Mouse (Mus musculus): ENCODE measurements around the gene Phf21b. TPM values are rescaled to one million over a fixed set of nuclear protein-coding genes. Genes with fewer than 3 reads are reported as not detected.
A peak's percentile ranks its signal among the peaks of the same experiment; 100 is the strongest.
"Not testable (repeated sequence)": the region's sequence is repeated elsewhere in the genome, so short reads cannot be mapped to it uniquely, and the experiment has no call there.

The Phf21b gene
- total RNA-seq, 2 experiments from 2014 or later: 18.8 to 31.9 TPM

DNA sequence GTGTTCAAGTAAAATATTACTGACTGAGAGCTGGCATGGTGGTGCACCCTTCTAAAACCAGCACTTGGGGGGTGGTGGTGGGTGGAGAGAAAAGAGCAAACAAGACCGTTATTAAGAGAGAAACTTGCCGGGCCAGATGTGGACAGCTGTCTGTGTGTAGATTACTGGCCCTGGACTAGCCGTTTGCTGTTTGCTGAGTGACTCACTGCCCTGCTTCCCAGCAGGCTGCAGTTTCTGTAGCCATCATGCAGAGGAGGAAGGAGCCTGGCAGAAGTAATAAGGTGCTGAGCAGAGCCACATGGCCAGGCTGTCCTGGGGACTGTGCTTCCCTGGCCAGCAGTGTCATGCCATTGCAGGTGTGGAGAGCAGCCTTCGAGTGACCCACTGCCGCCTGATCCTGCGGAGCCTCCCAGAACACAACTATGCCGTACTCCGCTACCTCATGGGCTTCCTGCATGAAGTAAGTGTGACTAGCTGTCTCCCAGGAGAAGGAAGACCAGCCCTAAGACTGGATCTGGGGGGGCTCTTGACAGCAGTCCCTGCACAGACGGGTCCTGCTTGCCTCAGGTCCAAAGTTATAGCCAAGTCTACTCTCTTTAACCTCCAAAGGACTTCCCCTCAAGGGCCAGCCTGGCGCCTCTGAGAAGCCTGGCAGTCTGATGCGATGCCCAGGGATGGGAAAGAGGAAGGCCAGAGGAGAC, 86.1 kb downstream of the Phf21b start:
- TF ChIP-seq CTCF (IDR thresholded peaks at IDR 0.05): no peak
- Histone ChIP-seq H3K27ac (no peak overlapping the region), H3K4me3 (no peak overlapping the region)
- DNase-seq (ENCODE audit: extremely low spot score in 1 of 2, low spot score in 2 of 2): no peak
- intact Hi-C loops (cut with DNase I): no loop called here

DNA sequence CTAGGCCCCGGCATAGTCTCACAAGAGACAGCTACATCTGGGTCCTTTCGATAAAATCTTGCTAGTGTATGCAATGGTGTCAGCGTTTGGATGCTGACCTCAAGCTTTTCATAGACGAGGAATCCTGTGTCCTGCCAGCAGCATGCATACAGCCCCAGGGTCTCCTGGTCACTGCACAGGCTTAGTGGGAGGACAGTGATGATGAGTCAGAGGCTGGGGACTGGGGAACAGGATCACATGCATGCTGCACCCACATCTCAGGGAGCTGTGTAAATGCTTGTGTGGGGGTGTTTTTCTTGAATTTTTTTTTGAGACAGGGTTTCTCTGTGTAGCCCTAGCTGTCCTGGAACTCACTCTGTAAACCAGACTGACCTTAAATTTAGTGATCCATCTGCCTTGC, 87.3 kb downstream of the Phf21b start:
- DNase-seq (ENCODE audit: extremely low spot score in 1 of 2, low spot score in 2 of 2); H3K27ac ChIP-seq; H3K4me3 ChIP-seq; intact Hi-C loops (cut with DNase I): not testable (repeated sequence)

DNA sequence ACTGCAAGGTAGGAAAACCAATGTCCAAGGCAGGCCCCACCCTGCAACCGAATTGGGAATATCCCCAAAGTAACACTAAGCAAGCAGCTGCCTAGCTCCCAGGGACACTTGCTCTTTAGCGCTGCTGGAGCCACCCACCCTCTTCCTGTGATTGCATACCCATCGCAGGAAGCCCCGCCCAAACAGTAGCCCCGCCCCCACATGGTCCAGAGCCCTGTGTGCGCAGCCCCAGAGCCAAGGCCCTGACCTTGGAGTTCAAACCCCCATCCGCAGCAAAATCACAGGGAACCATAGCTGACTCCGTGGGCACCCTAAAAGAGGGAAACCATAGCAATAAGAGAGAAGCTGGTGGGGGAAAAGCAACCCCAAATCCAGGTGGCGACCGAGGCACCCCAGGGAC, 89.2 kb downstream of the Phf21b start:
- no peak for DNase-seq (ENCODE audit: extremely low spot score in 1 of 2, low spot score in 2 of 2)
- H3K27ac ChIP-seq: no peak overlapping the region
- intact Hi-C loops (cut with DNase I): no loop called here
- no peak for TF ChIP-seq CTCF (IDR thresholded peaks at IDR 0.05)
- no peak overlapping the region for H3K4me3 ChIP-seq

DNA sequence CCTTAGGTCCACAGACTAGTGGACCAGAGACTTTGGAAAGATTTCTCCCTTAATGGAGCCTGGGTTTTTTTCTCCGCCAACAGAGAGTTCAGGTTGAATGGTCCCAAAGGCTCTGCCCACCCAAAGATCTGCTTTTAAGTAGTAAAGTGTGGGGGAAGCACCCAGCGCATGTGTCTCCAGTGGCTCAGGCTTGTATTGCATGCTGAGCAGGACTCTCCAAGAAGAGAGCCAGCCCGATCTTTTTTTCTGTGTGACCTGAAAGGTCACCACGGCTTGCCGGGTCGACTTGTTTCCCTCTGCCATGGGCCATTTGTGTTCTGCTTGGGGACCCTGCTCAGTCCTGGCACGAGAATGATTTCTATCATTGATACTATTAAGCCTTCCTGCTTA, 92.4 kb downstream of the Phf21b start:
- no peak overlapping the region for H3K4me3 ChIP-seq
- no peak overlapping the region for H3K27ac ChIP-seq
- no peak for DNase-seq (ENCODE audit: extremely low spot score in 1 of 2, low spot score in 2 of 2)
- intact Hi-C loops (cut with DNase I): no loop called here
- TF ChIP-seq CTCF (IDR thresholded peaks at IDR 0.05): peak; percentile 40

DNA sequence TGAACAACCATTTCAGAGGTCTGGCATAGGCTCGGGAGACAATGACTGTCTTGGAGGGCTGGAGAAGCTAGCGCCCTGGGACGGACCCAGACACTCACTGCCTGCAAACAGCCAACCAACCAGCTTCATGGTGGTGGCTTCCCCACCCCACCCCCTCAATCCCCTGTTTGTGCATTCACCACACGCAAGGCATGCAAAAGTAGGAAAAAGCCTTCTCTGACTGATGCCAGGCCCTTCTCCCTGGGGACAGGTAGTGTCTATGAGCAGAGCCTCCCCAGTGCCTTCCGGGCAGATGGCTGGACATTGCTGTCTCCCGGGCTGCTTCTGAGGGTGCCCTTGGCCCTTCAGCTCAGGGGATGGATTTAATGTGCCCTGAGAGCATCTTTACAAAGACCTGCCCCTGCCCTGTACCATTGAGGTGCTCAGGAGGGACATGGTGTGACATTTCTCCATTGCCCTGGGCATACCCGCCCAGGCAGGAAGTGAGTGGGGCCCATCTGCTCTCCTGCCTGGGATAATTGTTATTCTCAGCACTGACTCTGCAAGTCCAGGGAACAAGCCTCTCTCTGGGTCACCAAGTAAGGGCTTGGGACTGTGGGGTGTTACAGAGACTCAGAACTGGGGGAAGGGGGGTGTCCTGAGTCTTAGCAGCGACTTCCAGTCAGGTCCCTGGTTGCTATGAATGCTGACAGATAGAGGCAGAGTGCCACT, 93.0 kb downstream of the Phf21b start:
- Histone ChIP-seq H3K27ac (no peak overlapping the region), H3K4me3 (no peak overlapping the region)
- no peak for DNase-seq (ENCODE audit: extremely low spot score in 1 of 2, low spot score in 2 of 2)
- intact Hi-C loops (cut with DNase I): no loop called here
- TF ChIP-seq CTCF (IDR thresholded peaks at IDR 0.05): no peak

DNA sequence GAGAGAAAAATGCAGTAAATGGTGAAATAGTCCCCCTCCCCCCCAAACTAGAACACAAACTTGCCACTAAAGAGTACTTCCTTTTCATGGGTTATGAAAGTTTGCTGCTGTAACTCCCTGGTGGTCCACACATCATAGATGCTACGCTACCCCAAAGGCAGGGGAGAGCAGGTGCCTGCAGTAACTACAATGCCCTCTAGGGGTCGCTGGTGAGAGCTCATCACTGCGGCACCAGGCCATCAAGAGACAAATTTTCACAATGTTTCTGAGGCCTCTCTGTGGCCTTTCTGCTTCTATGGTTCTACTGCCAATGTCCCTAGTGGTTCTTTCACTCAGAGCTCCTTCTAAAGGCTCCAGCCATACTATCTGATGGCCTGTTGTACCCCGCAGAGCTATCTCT, 97.4 kb downstream of the Phf21b start:
- Histone ChIP-seq H3K4me3 (no peak overlapping the region), H3K27ac (no peak overlapping the region)
- TF ChIP-seq CTCF (IDR thresholded peaks at IDR 0.05): peak; percentile 77
- intact Hi-C loops (cut with DNase I): loop anchor here (5.0 kb wide), 4 partner anchors 134 to 314 kb away; partner anchors contain the start of genes Gm29666 and Nup50
- peak in 1 of 2 experiments; percentile 50 for DNase-seq (ENCODE audit: extremely low spot score in 1 of 2, low spot score in 2 of 2)

DNA sequence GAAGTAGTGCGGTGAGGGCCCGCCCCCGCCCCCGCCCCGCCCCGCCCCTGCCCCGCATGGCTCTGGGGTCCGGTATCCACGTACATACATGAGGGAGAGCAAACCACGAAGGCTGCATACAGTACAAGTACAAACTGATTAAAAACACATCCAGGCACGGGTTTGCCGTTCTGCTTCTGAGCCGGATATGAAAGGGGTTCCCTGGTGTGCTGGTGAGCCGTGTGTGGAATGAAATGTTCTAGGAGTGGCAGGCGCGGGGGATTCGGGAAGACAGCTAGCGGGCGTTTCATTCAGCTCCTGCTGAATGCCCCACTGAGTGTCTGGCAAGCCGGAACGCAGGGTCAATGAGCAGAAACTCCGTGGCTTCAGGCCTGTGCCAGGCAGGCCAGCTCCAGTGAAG, 99.4 kb downstream of the Phf21b start:
- Histone ChIP-seq H3K27ac (no peak overlapping the region), H3K4me3 (peak overlapping the region; percentile 19)
- intact Hi-C loops (cut with DNase I): loop anchor here (5.0 kb wide), 4 partner anchors 136 to 316 kb away; partner anchors contain the start of genes Gm29666 and Nup50
- TF ChIP-seq CTCF (IDR thresholded peaks at IDR 0.05): no peak
- DNase-seq (ENCODE audit: extremely low spot score in 1 of 2, low spot score in 2 of 2): peak; percentile 21 to 35

DNA sequence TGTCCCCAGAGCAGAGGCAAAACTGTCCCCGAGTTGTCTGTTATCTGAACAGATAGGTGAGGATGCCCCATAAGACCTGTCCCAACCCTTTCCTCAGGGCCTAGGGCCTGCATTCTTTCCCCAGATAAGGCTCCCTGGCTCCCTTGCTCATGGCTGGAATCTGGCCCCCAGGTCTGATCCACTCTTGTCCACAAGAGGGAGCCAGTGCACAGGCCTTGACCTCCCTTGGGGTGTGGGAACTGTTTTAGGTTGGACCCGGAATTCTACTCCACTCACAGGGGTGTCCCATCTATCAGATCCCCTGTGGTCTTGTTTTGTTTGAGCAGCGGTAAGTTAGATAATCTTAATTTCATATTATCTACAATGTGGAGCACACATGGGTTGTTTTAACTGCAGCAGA, 100.9 kb downstream of the Phf21b start:
- Histone ChIP-seq H3K4me3 (no peak overlapping the region), H3K27ac (no peak overlapping the region)
- peak; percentile 69 to 80 for DNase-seq (ENCODE audit: extremely low spot score in 1 of 2, low spot score in 2 of 2)
- intact Hi-C loops (cut with DNase I): loop anchor here (5.0 kb wide), 4 partner anchors 137 to 317 kb away; partner anchors contain the start of genes Gm29666 and Nup50
- TF ChIP-seq CTCF (IDR thresholded peaks at IDR 0.05): peak; percentile 96

DNA sequence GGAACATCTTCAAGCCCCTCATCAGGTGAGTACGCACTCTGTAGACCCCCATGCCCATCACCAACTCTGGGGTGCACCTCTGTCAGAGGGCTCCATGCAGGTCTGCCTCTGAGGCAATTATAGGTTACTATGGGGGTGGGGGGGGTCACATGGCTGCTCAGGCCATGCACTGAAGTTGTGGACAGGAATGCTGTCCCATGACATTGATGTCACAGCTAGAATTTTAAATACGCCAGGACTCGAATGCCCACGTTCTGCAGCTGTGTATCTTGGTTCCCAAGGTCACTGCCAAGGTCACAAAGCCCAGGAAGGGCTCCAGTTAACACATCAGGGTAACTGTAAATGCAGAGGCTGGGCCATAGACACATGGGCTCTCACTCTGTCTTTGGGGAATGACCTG, 110.0 kb downstream of the Phf21b start:
- no peak overlapping the region for H3K4me3 ChIP-seq
- H3K27ac ChIP-seq: no peak overlapping the region
- DNase-seq (ENCODE audit: extremely low spot score in 1 of 2, low spot score in 2 of 2): no peak
- no peak for TF ChIP-seq CTCF (IDR thresholded peaks at IDR 0.05)
- intact Hi-C loops (cut with DNase I): no loop called here

DNA sequence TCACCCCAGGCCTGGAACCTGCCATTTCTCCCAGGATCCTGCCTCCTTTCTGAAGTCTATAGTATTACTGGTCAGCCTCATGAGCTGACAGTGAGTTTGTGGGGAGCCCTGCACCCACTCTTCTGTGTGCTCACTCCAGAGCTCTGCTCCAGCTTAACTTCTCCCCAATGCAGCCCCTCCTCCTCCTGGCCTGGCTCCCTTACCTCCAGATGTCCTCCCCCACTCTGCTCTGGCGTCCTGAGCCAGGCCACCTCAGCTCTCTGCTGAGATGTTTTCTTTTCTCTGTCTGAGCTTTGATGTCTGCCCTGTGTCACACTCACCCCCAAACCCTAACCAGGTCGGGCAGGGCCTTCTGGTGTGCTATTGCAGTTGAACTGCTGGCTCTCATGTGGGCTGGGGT, 111.5 kb downstream of the Phf21b start:
- H3K27ac ChIP-seq: no peak overlapping the region
- no peak overlapping the region for H3K4me3 ChIP-seq
- intact Hi-C loops (cut with DNase I): no loop called here
- TF ChIP-seq CTCF (IDR thresholded peaks at IDR 0.05): no peak
- no peak for DNase-seq (ENCODE audit: extremely low spot score in 1 of 2, low spot score in 2 of 2)

DNA sequence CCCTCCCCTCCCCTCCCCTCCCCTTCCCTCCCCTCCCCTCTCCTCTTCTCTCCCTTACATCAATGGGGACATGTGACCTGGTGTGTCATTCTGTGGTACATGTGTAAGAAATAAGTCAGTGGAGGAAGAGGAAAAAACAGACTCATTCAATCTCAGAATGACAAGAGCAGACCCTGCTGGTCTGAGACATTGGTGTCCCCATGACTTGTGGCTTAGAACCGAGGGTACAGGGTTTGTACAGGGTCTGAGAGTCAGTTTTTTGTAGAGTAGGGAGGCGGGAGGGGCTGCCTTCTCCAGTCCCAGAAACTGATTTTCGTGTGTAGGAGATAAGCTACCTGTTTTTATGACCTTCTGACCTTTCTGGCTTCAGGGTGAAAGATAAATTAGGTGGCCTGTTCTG, 112.5 kb downstream of the Phf21b start:
- no peak for DNase-seq (ENCODE audit: extremely low spot score in 1 of 2, low spot score in 2 of 2)
- no peak for TF ChIP-seq CTCF (IDR thresholded peaks at IDR 0.05)
- no peak overlapping the region for H3K27ac ChIP-seq
- no peak overlapping the region for H3K4me3 ChIP-seq
- intact Hi-C loops (cut with DNase I): no loop called here

DNA sequence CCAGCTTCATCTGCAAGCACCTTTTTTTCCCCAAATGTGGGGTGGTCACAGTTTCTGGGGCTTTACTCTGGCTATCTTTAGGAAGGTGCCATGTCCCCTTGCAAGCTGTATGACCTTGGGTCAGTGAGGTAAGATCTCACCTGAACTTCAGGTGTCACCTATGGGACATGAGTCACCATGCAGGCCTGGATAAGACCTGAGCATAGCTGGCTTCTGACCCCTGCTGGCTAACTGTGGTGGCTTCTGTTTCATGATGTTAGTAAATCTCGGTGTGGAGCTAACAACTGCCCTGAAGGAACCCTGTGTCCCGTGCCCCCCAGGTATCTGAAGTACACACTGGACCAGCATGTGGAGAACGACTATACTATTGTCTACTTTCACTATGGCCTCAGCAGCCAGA, 114.3 kb downstream of the Phf21b start:
- no peak for DNase-seq (ENCODE audit: extremely low spot score in 1 of 2, low spot score in 2 of 2)
- intact Hi-C loops (cut with DNase I): no loop called here
- H3K27ac ChIP-seq: no peak overlapping the region
- no peak overlapping the region for H3K4me3 ChIP-seq
- no peak; the same call in 1 of the 2 replicates for TF ChIP-seq CTCF (IDR thresholded peaks at IDR 0.05)

Measured in left cerebral cortex, adult 2 months (tissue).